Mouse (Mus musculus) lung, embryonic 14.5 days (tissue): ENCODE results near the gene Ninj1. TPM values are rescaled to one million over a fixed set of nuclear protein-coding genes. Genes with fewer than 3 reads are reported as not detected.

ENCODE experiments used
- ATAC-seq: fragments of 200-750 bp; cut with Nextera tagmentation; 2 replicates; pipeline ENCODE4 v1.8.0; 2017; ENCODE audit warnings: mild to moderate bottlenecking, moderate TSS enrichment, moderate library complexity; ENCODE audit not compliant: insufficient read depth
- DNase-seq: peaks from one replicate; pipeline ENCODE4 v3.0.0-alpha.2; 2015
- H3K27ac ChIP-seq: fragments of 300-500 bp; sonication (generic); 2 replicates; pipeline ENCODE4 v1.5.1; 2014; ENCODE audit warnings: low read depth, mild to moderate bottlenecking, moderate library complexity
- H3K27me3 ChIP-seq: fragments of 300-500 bp; sonication (generic); 2 replicates; pipeline ENCODE4 v1.6.1; 2014; ENCODE audit warnings: low read length, control low read depth; ENCODE audit not compliant: insufficient read depth
- H3K36me3 ChIP-seq: fragments of 300-500 bp; sonication (generic); 2 replicates; pipeline ENCODE4 v1.6.1; 2014; ENCODE audit warnings: control low read depth; ENCODE audit not compliant: insufficient read depth
- H3K4me1 ChIP-seq: fragments of 300-500 bp; sonication (generic); 2 replicates; pipeline ENCODE4 v1.6.1; 2014; ENCODE audit warnings: antibody characterized with exemption, control low read depth; ENCODE audit not compliant: insufficient read depth
- H3K4me2 ChIP-seq: fragments of 300-500 bp; sonication (generic); 2 replicates; pipeline ENCODE4 v1.6.1; 2014; ENCODE audit warnings: mild to moderate bottlenecking
- H3K4me3 ChIP-seq: fragments of 300-500 bp; sonication (generic); 2 replicates; pipeline ENCODE4 v1.5.1; 2014; ENCODE audit warnings: low read depth, low read length
- H3K9ac ChIP-seq: fragments of 300-500 bp; sonication (generic); 2 replicates; pipeline ENCODE4 v1.6.1; 2014
- H3K9me3 ChIP-seq: fragments of 300-500 bp; sonication (generic); 2 replicates; pipeline ENCODE4 v1.6.1; 2016; ENCODE audit warnings: low read depth, low read length, control low read depth
- CTCF ChIP-seq: IDR thresholded peaks from 2 replicates; pipeline ENCODE4 v1.5.1; 2016; ENCODE audit warnings: antibody characterized with exemption, low read depth
- WGBS: fragments of 180-500 bp; shearing (Covaris S2); extraction: QIAGEN DNeasy Blood & Tissue Kit; methylation state at CpG from one replicate; pipeline ENCODE4 v1.1.7; 2014; 5-methylcytosine and 5-hydroxymethylcytosine counted together
- polyA plus RNA-seq: library from polyadenylated mRNA; unstranded; fragments of >200 nt; fragmentation: Nextera tagmentation; extraction: Ambion mirVana; gene quantifications from 2 replicates; pipeline ENCODE4 v1.2.1, GENCODE M21; 2014

The Ninj1 gene
- polyA plus RNA-seq, 1 experiment from 2014 or later = 44.2 TPM

GRCm38 (mm10) chr13:49158040-49158713 is 29.1 kb upstream of the Ninj1 start:
- no peak overlapping the region for H3K9ac ChIP-seq
- H3K4me1 ChIP-seq = no peaks in the 10 kb centered on the region
- H3K36me3 ChIP-seq = no peaks in the 10 kb centered on the region
- H3K4me2 ChIP-seq = no peak overlapping the region
- 69% methylated on average over 10 of the region's 10 CpGs for WGBS
- no peaks in the 10 kb centered on the region for H3K27me3 ChIP-seq
- no peak for DNase-seq
- no peak for TF ChIP-seq CTCF
- H3K27ac ChIP-seq = no peak overlapping the region
- ATAC-seq = no peak
- H3K4me3 ChIP-seq = no peak overlapping the region
- H3K9me3 ChIP-seq = no peaks in the 10 kb centered on the region

DNA sequence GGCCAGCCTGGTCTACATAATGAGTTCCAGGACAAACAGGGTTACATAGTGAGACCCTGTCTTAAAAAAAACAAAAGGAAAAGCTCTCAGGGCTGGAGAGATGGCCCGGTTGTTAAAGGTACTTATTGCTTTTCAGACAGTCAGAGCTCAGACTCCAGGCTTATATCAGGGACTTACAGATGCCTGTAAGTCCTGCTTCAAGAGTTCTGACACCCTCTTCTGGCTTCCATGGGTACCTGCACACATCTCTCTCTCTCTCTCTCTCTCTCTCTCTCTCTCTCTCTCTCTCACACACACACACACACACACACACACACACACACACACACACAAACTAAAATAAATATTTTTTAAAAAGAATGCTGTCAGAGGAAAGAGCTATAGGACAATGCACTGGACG is 26.0 kb upstream of the Ninj1 start:
- Histone ChIP-seq H3K36me3 (no peaks in the 10 kb centered on the region), H3K27me3 (no peaks in the 10 kb centered on the region), H3K4me1 (no peaks in the 10 kb centered on the region), H3K4me2 (no peak overlapping the region), H3K4me3 (no peak overlapping the region), H3K9ac (no peak overlapping the region), H3K27ac (no peak overlapping the region), H3K9me3 (no peaks in the 10 kb centered on the region)
- ATAC-seq (no peak), DNase-seq (no peak)
- TF ChIP-seq CTCF = no peak
- WGBS = 43% methylated on average over 2 of the region's 2 CpGs

DNA sequence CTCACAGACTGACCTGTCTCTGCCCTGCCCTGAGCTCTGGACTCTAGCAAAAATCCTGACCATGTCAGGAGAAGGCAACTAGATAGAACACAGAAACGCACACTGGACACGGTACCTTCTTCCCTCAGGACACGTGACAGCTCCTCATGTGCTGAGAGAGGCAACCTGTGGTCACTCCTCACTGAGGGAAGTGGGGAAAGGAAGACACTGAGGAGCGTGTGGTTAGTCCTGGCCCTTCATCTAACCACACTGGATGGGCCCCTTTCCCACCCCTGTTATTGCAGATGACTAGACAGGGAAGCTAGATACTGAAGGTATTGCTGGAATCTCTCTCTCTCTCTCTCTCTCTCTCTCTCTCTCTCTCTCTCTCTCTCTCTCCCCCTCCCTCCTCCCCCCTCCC is 24.6 kb upstream of the Ninj1 start:
- Histone ChIP-seq H3K36me3 (no peaks in the 10 kb centered on the region), H3K9ac (no peak overlapping the region), H3K4me3 (no peak overlapping the region), H3K9me3 (no peaks in the 10 kb centered on the region), H3K27ac (no peak overlapping the region), H3K27me3 (no peaks in the 10 kb centered on the region), H3K4me1 (no peaks in the 10 kb centered on the region), H3K4me2 (no peak overlapping the region)
- ATAC-seq (no peak), DNase-seq (no peak)
- no peak for TF ChIP-seq CTCF
- WGBS = 60% methylated on average over 4 of the region's 4 CpGs

- no peaks in the 10 kb centered on the region for H3K9me3 ChIP-seq
- no peaks in the 10 kb centered on the region for H3K36me3 ChIP-seq
- H3K4me1 ChIP-seq = no peaks in the 10 kb centered on the region
- H3K9ac ChIP-seq = no peak overlapping the region
- DNase-seq (no peak), ATAC-seq (no peak)
- TF ChIP-seq CTCF = no peak
- H3K27ac ChIP-seq = no peak overlapping the region
- WGBS = 44% methylated on average over 7 of the region's 7 CpGs
- H3K4me3 ChIP-seq = no peak overlapping the region
- no peak overlapping the region for H3K4me2 ChIP-seq
- no peaks in the 10 kb centered on the region for H3K27me3 ChIP-seq
These were observed 23.6 kb upstream of the Ninj1 start for GRCm38 (mm10) chr13:49163645-49164044.

DNA sequence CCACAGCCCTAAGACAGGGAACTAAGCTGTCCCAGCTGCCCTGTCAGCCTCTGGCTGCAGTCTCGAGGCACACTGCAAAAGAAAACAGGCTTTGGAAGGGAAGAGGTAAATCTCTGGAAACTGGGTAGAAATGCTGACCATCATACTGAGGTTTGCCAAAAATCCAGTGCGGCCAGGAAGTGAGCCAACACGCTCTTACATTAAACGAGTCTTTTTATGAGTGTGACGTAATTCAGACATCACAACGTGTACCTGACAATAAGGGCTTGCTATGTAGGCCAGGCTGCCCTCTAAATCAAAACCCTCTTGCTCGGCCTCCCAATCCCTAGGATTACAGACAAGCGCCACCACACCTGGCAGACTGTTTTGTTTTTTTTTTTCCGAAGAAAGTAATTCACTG is 20.2 kb upstream of the Ninj1 start:
- no peak for TF ChIP-seq CTCF
- Histone ChIP-seq H3K4me1 (no peaks in the 10 kb centered on the region), H3K27ac (no peak overlapping the region), H3K4me3 (no peak overlapping the region), H3K36me3 (no peaks in the 10 kb centered on the region), H3K27me3 (no peaks in the 10 kb centered on the region), H3K4me2 (no peak overlapping the region), H3K9ac (no peak overlapping the region), H3K9me3 (no peaks in the 10 kb centered on the region)
- 56% methylated on average over 9 of the region's 9 CpGs for WGBS
- ATAC-seq (no peak), DNase-seq (peak; percentile 39)

GRCm38 (mm10) chr13:49169448-49170207 is 17.7 kb upstream of the Ninj1 start:
- Histone ChIP-seq H3K4me2 (no peak overlapping the region), H3K9ac (no peak overlapping the region), H3K4me3 (no peak overlapping the region), H3K27me3 (no peaks in the 10 kb centered on the region), H3K27ac (no peak overlapping the region), H3K4me1 (no peaks in the 10 kb centered on the region), H3K9me3 (no peaks in the 10 kb centered on the region), H3K36me3 (no peaks in the 10 kb centered on the region)
- 13% methylated on average over 17 of the region's 17 CpGs for whole genome bisulfite sequencing
- peak; percentile 97 for TF ChIP-seq CTCF
- ATAC-seq (peak; percentile 55; the same call in 1 of the 2 replicates), DNase-seq (peak; percentile 93)

- no peak overlapping the region for H3K4me2 ChIP-seq
- DNase-seq (no peak), ATAC-seq (no peak)
- H3K4me1 ChIP-seq = no peaks in the 10 kb centered on the region
- H3K9ac ChIP-seq = no peak overlapping the region
- H3K36me3 ChIP-seq = no peaks in the 10 kb centered on the region
- H3K27me3 ChIP-seq = no peaks in the 10 kb centered on the region
- no peak overlapping the region for H3K4me3 ChIP-seq
- H3K27ac ChIP-seq = no peak overlapping the region
- no peaks in the 10 kb centered on the region for H3K9me3 ChIP-seq
- 88% methylated on average over 11 of the region's 11 CpGs for WGBS
- TF ChIP-seq CTCF = no peak
These were observed 16.7 kb upstream of the Ninj1 start for GRCm38 (mm10) chr13:49170623-49171022.
